Mouse (Mus musculus): ENCODE data around the gene Rilpl1. TPM values are rescaled to one million over a fixed set of nuclear protein-coding genes. Genes with fewer than 3 reads are reported as not detected.

Rilpl1 gene
- polyA plus RNA-seq, 1 experiment from 2014 or later = 30.0 TPM

GRCm38 (mm10) chr5:124528351-124528750 is 2.8 kb downstream of the Rilpl1 start:
- Histone ChIP-seq H3K27ac (replicated peaks; ENCODE audit: low read depth, low read length) (no peak overlapping the region), H3K36me3 (ENCODE audit: control insufficient read depth, insufficient read depth, low read length) (no peaks in the 10 kb centered on the region; the same call in 1 of the 2 replicates), H3K4me1 (ENCODE audit: control insufficient read depth, insufficient read depth, low read length) (peaks cover 25% of the 10 kb centered on the region), H3K9me3 (ENCODE audit: control insufficient read depth, low read length) (no peaks in the 10 kb centered on the region), H3K4me3 (ENCODE audit: low read depth, low read length) (peak overlapping the region; percentile 84; the same call in 1 of the 2 replicates), H3K9ac (ENCODE audit: low read length) (0 out of 2 replicates have a peak overlapping the region, but pooled peaks have one; percentile 49), H3K4me2 (ENCODE audit: low read depth, severe bottlenecking) (peak overlapping the region; percentile 72), H3K27me3 (ENCODE audit: control insufficient read depth, insufficient read depth, low read length) (no peaks in the 10 kb centered on the region)
- no peak for DNase-seq (ENCODE audit: low spot score)
- ATAC-seq (ENCODE audit: insufficient number of reproducible peaks, low FRiP score, low TSS enrichment, low read depth) = no peak
- WGBS = 62% methylated on average over 4 of the region's 4 CpGs

GRCm38 (mm10) chr5:124524943-124525342 is 6.2 kb downstream of the Rilpl1 start:
- H3K27ac ChIP-seq (replicated peaks; ENCODE audit: low read depth, low read length) = no peak overlapping the region
- peaks cover 16% of the 10 kb centered on the region for H3K4me1 ChIP-seq (ENCODE audit: control insufficient read depth, insufficient read depth, low read length)
- no peaks in the 10 kb centered on the region; the same call in 1 of the 2 replicates for H3K36me3 ChIP-seq (ENCODE audit: control insufficient read depth, insufficient read depth, low read length)
- H3K4me2 ChIP-seq (ENCODE audit: low read depth, severe bottlenecking) = no peak overlapping the region
- no peaks in the 10 kb centered on the region for H3K27me3 ChIP-seq (ENCODE audit: control insufficient read depth, insufficient read depth, low read length)
- ATAC-seq (ENCODE audit: insufficient number of reproducible peaks, low FRiP score, low TSS enrichment, low read depth) (no peak), DNase-seq (ENCODE audit: low spot score) (no peak)
- WGBS = 90% methylated on average over 5 of the region's 5 CpGs
- H3K9me3 ChIP-seq (ENCODE audit: control insufficient read depth, low read length) = no peaks in the 10 kb centered on the region
- no peak overlapping the region for H3K4me3 ChIP-seq (ENCODE audit: low read depth, low read length)
- no peak overlapping the region for H3K9ac ChIP-seq (ENCODE audit: low read length)

- no peak for ATAC-seq (ENCODE audit: insufficient number of reproducible peaks, low FRiP score, low TSS enrichment, low read depth)
- no peak for DNase-seq (ENCODE audit: low spot score)
Observed at GRCm38 (mm10) chr5:124523032-124523431, 8.2 kb downstream of the Rilpl1 start.

GRCm38 (mm10) chr5:124521588-124521987 is 9.6 kb downstream of the Rilpl1 start:
- 89% methylated on average over 4 of the region's 4 CpGs for WGBS

More at GRCm38 (mm10) chr5:124523032-124523431, 8.2 kb downstream of the Rilpl1 start:
- WGBS = 94% methylated on average over 8 of the region's 8 CpGs
- no peak overlapping the region for H3K4me2 ChIP-seq (ENCODE audit: low read depth, severe bottlenecking)
- H3K4me3 ChIP-seq (ENCODE audit: low read depth, low read length) = no peak overlapping the region
- H3K27me3 ChIP-seq (ENCODE audit: control insufficient read depth, insufficient read depth, low read length) = no peaks in the 10 kb centered on the region
- H3K27ac ChIP-seq (replicated peaks; ENCODE audit: low read depth, low read length) = no peak overlapping the region
- H3K9ac ChIP-seq (ENCODE audit: low read length) = no peak overlapping the region
- H3K36me3 ChIP-seq (ENCODE audit: control insufficient read depth, insufficient read depth, low read length) = no peaks in the 10 kb centered on the region; the same call in 1 of the 2 replicates
- H3K9me3 ChIP-seq (ENCODE audit: control insufficient read depth, low read length) = no peaks in the 10 kb centered on the region
- no peaks in the 10 kb centered on the region for H3K4me1 ChIP-seq (ENCODE audit: control insufficient read depth, insufficient read depth, low read length)

GRCm38 (mm10) chr5:124518648-124519047 is 12.5 kb downstream of the Rilpl1 start:
- ATAC-seq (ENCODE audit: insufficient number of reproducible peaks, low FRiP score, low TSS enrichment, low read depth) (no peak), DNase-seq (ENCODE audit: low spot score) (no peak)
- Histone ChIP-seq H3K9ac (ENCODE audit: low read length) (no peak overlapping the region), H3K4me1 (ENCODE audit: control insufficient read depth, insufficient read depth, low read length) (no peaks in the 10 kb centered on the region), H3K4me3 (ENCODE audit: low read depth, low read length) (no peak overlapping the region), H3K27ac (replicated peaks; ENCODE audit: low read depth, low read length) (no peak overlapping the region), H3K4me2 (ENCODE audit: low read depth, severe bottlenecking) (no peak overlapping the region), H3K27me3 (ENCODE audit: control insufficient read depth, insufficient read depth, low read length) (no peaks in the 10 kb centered on the region), H3K9me3 (ENCODE audit: control insufficient read depth, low read length) (no peaks in the 10 kb centered on the region), H3K36me3 (ENCODE audit: control insufficient read depth, insufficient read depth, low read length) (peaks cover under 1% of the 10 kb centered on the region; the same call in 1 of the 2 replicates)
- WGBS = 93% methylated on average over 10 of the region's 10 CpGs

More at GRCm38 (mm10) chr5:124521588-124521987, 9.6 kb downstream of the Rilpl1 start:
- Histone ChIP-seq H3K27me3 (ENCODE audit: control insufficient read depth, insufficient read depth, low read length) (no peaks in the 10 kb centered on the region), H3K36me3 (ENCODE audit: control insufficient read depth, insufficient read depth, low read length) (no peaks in the 10 kb centered on the region; the same call in 1 of the 2 replicates), H3K4me3 (ENCODE audit: low read depth, low read length) (no peak overlapping the region), H3K9ac (ENCODE audit: low read length) (no peak overlapping the region), H3K27ac (replicated peaks; ENCODE audit: low read depth, low read length) (no peak overlapping the region), H3K4me2 (ENCODE audit: low read depth, severe bottlenecking) (no peak overlapping the region), H3K4me1 (ENCODE audit: control insufficient read depth, insufficient read depth, low read length) (no peaks in the 10 kb centered on the region), H3K9me3 (ENCODE audit: control insufficient read depth, low read length) (no peaks in the 10 kb centered on the region)
- no peak for DNase-seq (ENCODE audit: low spot score)
- ATAC-seq (ENCODE audit: insufficient number of reproducible peaks, low FRiP score, low TSS enrichment, low read depth) = no peak

GRCm38 (mm10) chr5:124515789-124516188 is 15.4 kb downstream of the Rilpl1 start:
- no peaks in the 10 kb centered on the region for H3K9me3 ChIP-seq (ENCODE audit: control insufficient read depth, low read length)
- H3K36me3 ChIP-seq (ENCODE audit: control insufficient read depth, insufficient read depth, low read length) = peaks cover 6% of the 10 kb centered on the region; the same call in 1 of the 2 replicates
- WGBS = 88% methylated on average over 5 of the region's 5 CpGs
- no peak overlapping the region for H3K27ac ChIP-seq (replicated peaks; ENCODE audit: low read depth, low read length)
- no peak overlapping the region for H3K4me2 ChIP-seq (ENCODE audit: low read depth, severe bottlenecking)
- no peak for ATAC-seq (ENCODE audit: insufficient number of reproducible peaks, low FRiP score, low TSS enrichment, low read depth)
- H3K27me3 ChIP-seq (ENCODE audit: control insufficient read depth, insufficient read depth, low read length) = no peaks in the 10 kb centered on the region
- no peak overlapping the region for H3K9ac ChIP-seq (ENCODE audit: low read length)
- H3K4me3 ChIP-seq (ENCODE audit: low read depth, low read length) = no peak overlapping the region
- DNase-seq (ENCODE audit: low spot score) = no peak
- H3K4me1 ChIP-seq (ENCODE audit: control insufficient read depth, insufficient read depth, low read length) = no peaks in the 10 kb centered on the region

GRCm38 (mm10) chr5:124510536-124511050 is 20.6 kb downstream of the Rilpl1 start:
- H3K36me3 ChIP-seq (ENCODE audit: control insufficient read depth, insufficient read depth, low read length) = peaks cover 9% of the 10 kb centered on the region
- no peak overlapping the region for H3K9ac ChIP-seq (ENCODE audit: low read length)

GRCm38 (mm10) chr5:124509742-124510237 is 21.4 kb downstream of the Rilpl1 start:
- Histone ChIP-seq H3K27ac (replicated peaks; ENCODE audit: low read depth, low read length) (no peak overlapping the region), H3K4me1 (ENCODE audit: control insufficient read depth, insufficient read depth, low read length) (no peaks in the 10 kb centered on the region), H3K4me3 (ENCODE audit: low read depth, low read length) (no peak overlapping the region), H3K4me2 (ENCODE audit: low read depth, severe bottlenecking) (no peak overlapping the region), H3K36me3 (ENCODE audit: control insufficient read depth, insufficient read depth, low read length) (peaks cover 9% of the 10 kb centered on the region), H3K9ac (ENCODE audit: low read length) (no peak overlapping the region), H3K27me3 (ENCODE audit: control insufficient read depth, insufficient read depth, low read length) (no peaks in the 10 kb centered on the region), H3K9me3 (ENCODE audit: control insufficient read depth, low read length) (no peaks in the 10 kb centered on the region)
- WGBS = 77% methylated on average over 12 of the region's 12 CpGs
- ATAC-seq (ENCODE audit: insufficient number of reproducible peaks, low FRiP score, low TSS enrichment, low read depth) (no peak), DNase-seq (ENCODE audit: low spot score) (no peak)

More at GRCm38 (mm10) chr5:124510536-124511050, 20.6 kb downstream of the Rilpl1 start:
- DNase-seq (ENCODE audit: low spot score) (no peak), ATAC-seq (ENCODE audit: insufficient number of reproducible peaks, low FRiP score, low TSS enrichment, low read depth) (no peak)
- Histone ChIP-seq H3K4me2 (ENCODE audit: low read depth, severe bottlenecking) (no peak overlapping the region), H3K27me3 (ENCODE audit: control insufficient read depth, insufficient read depth, low read length) (no peaks in the 10 kb centered on the region), H3K27ac (replicated peaks; ENCODE audit: low read depth, low read length) (no peak overlapping the region), H3K4me3 (ENCODE audit: low read depth, low read length) (no peak overlapping the region), H3K9me3 (ENCODE audit: control insufficient read depth, low read length) (no peaks in the 10 kb centered on the region), H3K4me1 (ENCODE audit: control insufficient read depth, insufficient read depth, low read length) (no peaks in the 10 kb centered on the region)
- 89% methylated on average over 10 of the region's 10 CpGs for WGBS
